Mouse (Mus musculus) mesoderm, embryonic 11.5 days (tissue): Measurements from ENCODE around the gene Mfsd4b1.

Source experiments
- DNase-seq: peaks from one replicate; pipeline ENCODE4 v3.0.0-alpha.2; 2012; ENCODE audit warnings: low read depth, low spot score

The Mfsd4b1 gene

DNA sequence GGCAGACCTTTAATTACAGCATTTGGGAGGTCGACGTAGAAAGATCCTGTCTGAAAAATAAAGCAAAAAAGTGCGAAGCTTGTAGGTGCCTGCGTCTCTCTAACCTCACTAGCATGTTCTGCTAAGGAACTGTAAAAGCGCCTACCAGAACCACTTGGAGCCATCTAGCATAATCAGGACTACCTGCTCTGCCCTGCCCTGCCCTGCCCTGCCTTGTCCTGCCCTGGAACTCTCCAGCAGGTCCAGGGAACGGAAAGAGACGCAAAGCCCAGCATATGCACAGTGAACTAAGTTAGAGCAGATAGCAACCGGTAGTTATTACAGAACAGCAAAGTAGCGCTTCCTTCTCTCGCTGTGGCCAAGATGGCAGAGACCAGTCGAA, 64.6 kb downstream of the Mfsd4b1 start:
- DNase-seq, result no peak

DNA sequence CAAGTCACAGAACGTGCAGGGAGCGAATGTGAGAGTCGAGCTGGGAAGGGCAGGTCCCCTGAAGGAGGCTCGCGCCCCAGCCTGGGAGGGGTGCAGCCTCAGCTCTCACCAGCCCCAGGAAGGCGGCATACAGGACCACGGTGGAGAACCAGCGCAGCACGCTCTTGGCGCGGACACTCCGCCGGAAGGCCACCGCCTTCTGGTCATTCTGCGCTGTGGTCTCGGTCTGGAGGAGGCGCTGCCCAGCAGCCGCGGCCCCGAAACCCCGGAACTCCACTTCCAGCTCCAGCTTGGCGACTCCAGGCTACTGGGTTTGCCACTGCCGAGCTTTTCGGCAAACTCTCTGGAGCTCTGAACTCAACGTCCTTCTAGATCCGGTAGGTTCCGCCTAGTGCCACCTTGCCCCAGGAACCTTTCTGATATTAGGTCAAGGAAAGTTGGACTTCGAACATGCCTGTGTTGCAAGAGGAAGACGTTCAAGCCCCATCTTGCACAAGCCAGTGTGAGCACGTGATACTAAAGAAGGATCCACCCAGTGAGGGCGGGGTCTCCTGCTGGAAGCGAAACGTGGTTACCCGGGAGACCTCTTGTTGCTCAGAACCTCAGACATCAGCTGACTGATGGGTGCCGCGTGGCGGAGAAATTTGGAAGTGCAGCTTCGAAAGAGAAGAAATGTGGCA, 65.2 kb downstream of the Mfsd4b1 start, which contains the start of gene Mfsd4b3:
Mfsd4b3 (minus strand) TSS at position 393 of the 680 bp plus-strand sequence.
- DNase-seq, result peak; percentile 96

DNA sequence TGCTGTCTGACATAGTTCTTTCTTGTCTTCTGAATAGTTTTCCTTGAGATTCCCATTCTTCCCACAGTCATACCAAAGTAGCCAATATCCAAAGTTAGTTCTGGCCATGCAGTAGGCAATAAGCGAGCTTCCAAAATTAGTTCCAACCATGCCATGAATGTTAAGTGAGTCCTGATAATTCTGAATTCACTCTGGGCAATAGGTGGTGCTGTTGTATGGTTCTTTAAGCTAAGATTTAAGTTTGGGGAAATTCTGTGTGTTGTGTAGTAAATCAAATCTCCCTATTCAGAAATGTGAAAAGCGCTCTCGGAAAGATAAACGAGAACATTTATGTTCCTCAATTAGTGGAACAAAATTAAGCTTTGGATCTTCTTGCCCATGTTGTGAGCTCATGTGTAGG, 66.8 kb downstream of the Mfsd4b1 start:
- DNase-seq, result no peak

DNA sequence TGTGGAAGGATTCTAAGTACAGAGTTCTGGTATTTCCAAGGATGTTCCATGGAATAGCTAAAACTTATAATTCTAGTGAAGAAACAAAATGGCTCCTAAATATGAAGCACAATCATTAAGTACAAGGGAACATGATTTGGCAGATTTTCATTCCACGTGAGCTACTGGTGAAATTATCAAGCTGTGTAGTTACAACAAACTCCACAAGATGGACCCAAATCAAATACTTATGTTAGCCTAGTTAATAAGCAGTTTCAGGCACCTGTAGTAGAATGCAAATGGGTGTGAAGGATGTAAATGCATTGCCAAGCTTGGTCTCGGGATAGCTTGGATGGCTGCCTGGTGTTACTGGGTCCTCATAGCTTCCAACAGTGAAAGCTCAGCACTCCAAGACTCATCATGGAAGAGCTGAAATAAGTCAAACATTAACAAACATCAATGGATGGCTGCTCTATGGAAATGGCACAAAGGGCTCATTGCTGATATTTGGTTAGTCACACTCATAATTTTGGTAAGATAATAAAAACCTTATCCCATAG, 68.7 kb downstream of the Mfsd4b1 start:
- no peak for DNase-seq

DNA sequence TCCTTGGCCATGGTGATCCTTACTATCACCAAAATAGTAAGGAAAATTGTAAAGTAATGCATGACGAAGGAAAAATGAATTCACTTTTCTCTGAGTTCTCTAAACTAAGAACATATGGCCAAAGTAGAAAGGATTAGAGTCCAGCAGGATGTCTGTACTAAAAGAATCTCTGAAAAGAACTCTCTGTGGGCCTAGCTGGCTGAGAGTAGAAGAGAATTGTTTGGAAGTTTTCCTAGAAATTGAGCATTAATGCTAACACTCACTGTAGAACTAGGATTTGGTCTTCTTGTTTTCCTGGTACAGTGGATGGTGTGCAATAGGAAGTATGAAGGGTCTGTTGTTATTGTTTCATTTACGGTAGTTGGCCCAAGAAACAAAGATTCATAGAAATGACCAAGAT, 69.9 kb downstream of the Mfsd4b1 start:
- DNase-seq, result no peak
